Mouse (Mus musculus) ES-CJ7 (cell line): ENCODE measurements around the gene Gm42957.
"Not testable (repeated sequence)": the region's sequence is repeated elsewhere in the genome, so short reads cannot be mapped to it uniquely, and the experiment has no call there.

Experiments
- DNase-seq: peaks from one replicate; pipeline ENCODE4 v3.0.0; 2011; ENCODE audit warnings: low read depth, low spot score

The Gm42957 gene

DNA sequence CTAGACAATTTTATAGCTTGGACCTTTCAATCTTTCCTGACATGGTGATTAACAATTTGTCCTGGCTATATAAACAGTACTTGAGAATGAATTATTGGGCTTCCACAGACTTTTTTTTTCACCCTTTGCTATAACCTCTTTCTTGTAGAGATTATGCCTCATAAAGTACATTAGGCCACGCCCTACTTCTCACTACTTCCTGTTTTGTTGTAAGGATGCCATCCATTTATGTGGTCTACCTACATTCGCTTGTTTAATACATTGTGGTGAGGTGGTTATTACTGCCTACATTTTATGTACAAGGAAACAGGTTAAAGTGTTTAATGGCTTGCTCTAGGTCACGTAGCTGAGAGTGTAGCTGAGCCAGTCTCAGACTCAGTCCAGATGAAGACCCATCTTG lies 39.9 kb downstream of the Gm42957 start:
- DNase-seq = no peak

DNA sequence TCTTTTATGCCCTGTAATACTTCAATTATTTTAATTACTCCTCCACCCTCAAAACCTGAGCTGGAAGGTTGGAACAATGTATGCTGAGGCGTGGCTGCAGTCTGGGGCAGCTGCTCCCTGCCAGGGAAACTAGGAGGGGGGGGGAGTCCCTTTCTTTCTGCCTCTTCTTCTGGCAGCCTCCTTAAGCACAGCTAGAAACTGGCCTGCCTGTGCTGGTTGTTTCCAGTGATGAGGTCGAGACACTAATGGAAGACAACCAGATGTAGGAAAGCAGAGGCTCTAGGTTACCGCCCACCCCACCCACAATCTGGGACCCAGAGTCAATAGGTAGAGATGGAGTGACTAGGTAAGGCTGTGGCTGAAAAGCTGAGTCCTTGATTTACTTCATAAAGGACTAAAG lies 40.4 kb downstream of the Gm42957 start:
- DNase-seq = peak; percentile 99

DNA sequence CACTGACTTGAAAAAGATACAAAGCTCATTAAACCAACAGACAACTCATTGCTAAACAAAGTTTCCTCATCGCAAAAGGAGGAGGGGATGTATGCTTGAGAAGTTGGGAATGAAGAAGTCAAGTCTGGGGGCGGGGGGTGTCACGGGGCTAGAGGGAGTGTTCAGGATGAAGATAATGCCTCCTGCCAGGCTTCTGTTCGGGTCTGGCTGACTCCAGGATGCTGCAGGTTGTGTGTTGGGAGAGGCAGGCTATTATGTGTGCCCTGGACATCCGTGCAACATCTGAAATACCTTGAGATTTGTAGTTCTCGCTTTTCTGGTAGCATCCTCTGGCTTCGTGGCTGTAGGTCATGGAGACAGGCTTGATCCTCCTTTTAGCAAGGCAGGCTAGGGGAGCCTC lies 43.2 kb downstream of the Gm42957 start:
- no peak for DNase-seq

DNA sequence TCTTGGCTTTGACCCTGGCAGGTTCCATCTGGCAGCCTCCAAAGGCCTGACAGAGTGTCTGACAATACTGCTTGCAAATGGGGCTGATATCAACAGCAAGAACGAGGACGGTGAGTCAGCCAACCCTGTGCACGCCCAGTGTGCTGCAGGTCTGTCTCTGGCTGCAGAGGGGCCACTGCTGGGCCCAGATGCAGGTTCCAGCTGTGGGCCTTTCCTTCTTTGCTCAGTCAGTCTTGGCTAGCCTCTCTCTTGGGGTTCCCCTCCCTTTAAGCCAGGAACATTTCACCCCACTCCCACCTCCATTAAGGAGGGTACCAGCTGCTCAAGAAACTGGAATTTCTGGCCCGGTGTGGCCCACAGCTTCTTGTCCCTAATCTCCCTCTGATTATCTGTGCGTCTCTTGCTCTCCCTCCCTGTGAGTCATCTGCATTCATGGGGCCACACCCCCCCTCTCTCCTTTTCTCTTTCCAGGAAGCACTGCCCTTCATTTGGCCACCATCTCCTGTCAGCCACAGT lies 43.9 kb downstream of the Gm42957 start:
- peak; percentile 69 for DNase-seq

DNA sequence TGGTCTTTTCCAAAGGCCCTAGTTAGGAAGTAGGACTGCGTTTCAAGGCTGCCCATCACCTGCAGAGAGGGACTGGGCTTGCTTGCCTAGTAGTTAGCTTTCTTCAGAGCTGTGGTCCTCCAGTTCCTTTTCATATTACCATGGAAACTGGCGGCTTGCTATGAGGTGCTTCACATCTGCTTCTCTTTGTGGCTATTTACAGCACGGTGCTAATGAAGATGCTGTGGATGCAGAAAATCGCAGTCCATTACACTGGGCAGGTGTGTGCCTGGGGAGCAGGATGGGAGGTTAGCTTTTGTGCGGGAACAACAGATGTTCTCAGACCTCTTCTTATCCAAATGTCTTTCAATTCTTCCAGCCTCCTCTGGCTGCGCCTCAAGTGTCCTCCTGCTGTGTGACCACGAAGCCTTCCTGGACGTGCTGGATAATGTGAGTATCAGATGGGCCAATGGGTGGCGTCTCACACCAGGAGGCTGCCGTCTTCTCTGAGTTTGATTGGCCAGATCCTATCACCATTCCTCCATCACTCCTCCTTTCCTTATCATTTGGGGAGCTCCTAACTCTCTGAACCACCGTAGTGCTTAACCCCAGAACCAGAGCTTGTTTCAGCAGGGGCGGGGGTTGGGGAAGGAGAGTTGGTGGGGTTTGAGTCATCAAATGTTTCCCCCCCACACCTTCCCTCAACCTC lies 45.1 kb downstream of the Gm42957 start:
- DNase-seq = no peak

DNA sequence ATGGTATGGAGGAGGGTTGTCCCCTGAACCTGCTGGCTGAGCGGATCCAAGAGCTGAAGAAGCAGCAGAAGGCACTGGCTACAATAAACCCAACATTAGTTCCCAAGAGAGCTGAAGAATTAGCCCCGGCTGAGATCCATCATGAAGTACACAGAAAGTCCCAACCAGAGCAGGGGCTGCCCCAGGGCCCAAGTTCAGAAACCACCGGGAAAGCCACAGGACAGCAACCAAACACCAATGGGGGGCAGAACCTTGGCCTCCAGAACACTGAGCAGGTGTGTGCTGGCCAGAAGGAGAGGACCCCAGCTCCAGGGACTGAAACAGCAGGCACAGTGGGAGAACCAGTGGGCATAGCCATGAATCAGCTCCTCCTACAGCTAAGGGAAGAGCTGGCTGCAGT lies 48.2 kb downstream of the Gm42957 start:
- DNase-seq = no peak

DNA sequence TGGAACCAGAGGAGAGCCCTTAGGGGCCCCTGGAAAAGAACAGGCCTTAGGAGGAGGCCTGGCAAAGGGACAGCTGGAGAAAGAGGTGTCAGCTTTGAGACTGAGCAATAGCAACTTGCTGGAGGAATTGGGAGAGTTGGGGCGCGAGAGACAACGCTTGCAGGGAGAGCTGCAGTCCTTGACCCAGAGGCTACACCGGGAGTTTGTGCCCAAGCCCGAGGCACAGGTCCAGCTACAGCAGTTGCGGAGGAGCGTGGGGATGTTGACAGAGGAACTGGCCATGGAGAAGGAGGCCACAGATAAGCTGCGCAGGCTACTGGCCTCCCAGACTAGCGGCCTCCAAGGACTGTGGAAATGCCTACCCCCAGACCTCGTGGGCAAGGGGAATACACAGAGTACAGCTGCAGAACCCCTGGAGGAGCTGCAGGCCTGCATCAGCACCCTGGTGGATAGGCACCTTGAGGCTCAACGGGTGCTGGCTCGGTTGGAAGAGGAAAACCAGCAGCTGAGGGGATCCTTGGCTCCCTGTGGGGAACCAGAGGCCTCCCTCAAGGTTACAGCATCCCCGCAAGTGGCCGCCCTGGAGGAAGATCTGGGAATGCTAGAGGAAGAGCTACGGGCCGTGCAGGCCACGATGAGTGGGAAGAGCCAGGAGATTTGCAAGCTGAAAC lies 49.0 kb downstream of the Gm42957 start:
- DNase-seq = no peak

DNA sequence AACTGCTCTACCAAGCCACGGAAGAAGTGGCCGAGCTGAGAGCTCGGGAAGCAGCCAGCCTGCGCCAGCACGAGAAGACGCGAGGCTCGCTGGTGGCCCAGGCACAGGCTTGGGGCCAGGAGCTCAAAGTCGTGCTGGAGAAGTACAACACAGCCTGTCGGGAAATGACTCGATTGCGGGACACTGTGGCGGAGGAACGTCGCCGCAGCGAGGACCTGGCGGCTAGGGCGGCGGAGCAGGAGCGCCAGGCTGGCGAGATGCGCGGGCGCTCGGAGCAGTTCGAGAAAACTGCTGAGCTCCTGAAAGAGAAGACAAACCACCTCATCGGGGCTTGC lies 49.5 kb downstream of the Gm42957 start:
- no peak for DNase-seq

DNA sequence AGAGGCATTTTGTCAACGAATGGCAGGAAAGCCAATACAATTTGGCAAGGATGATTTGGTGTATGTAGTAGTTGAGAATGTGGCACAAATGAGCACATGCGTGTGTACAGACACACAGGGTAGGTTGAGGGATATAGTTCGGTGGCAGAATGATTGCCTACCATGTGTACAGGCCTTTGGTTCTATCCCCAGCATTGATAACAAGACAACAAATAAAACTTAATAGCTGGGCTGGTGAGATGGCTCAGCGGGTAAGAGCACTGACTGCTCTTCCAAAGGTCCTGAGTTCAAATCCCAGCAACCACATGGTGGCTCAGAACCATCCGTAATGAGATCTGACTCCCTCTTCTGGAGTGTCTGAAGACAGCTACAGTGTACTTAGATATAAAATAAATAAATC lies 50.8 kb downstream of the Gm42957 start:
- not testable (repeated sequence) for DNase-seq

DNA sequence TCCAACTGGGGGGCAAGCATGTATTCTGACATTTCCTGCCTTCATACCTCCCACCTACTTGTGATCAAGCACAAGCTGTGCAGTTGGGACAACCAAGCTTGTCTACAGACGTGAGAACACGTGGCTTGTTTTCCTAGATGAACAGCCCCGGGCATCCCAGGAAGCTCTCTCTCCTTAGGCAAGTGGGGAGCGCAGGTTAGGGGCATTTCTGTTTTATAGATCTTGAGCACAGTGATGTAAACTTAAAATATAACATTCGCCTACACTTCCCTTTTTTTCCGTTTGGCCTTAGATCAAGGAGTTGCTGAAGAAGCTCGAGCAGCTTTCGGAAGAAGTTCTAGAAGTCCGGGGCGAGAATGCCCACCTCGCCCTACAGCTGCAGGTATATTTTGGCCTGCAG lies 53.6 kb downstream of the Gm42957 start:
- no peak for DNase-seq

DNA sequence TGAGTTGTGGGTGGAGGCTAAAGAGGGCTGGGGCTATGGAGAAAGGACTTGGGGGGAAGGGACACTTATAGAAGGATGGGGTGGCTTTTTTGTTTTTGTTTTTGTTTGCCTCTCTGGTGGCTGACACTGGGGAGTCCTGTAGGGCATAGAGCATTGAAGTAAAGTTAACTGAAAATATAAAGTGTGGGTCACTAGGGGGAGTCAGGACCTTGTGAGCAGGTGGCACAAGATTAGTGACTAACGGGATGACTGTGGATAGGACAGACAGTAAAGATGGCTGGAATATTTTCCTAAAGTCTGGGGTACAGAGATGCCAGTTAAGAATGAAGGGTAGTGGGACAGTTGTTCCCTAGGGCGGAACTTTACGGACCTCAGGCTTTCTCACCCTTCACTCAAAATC lies 55.0 kb downstream of the Gm42957 start:
- DNase-seq = peak; percentile 46

DNA sequence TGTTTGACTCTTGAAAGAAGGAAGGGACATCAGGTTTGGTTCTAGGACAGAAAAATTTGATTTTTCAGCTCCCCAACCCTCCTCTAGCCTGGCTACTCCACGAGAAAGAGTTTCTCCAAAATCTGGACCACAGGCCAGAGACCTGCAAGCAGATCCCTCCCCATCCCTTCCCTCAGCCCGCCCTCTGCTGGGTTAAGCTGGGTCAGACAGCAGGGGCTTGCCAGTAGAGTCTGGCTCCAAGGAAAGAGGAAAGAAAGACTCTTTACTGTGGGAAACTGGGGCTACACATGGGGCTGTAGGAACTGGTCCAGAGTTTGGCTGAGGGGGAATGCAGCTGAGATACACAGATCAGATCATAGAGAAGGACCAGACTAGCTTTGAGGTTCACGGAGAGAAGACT lies 57.2 kb downstream of the Gm42957 start:
- peak; percentile 78 for DNase-seq

DNA sequence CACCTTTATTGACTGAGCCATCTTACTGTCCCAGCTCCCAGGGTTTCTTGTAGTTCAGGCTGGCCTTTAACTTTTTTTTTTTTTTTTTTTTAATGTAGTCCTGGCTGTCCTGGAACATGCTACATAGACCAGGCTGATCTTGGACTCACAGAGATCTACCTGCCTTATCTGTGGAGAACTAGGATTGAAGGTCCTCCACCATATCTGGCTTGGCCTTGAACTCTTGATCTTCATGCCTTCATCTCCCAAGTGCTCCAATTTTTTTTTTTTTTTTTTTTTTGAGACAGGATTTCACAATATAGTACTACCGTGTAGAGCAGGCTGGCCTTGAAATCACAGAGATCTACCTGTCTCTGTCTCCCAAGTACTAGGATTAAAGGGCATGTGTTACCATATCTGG lies 58.3 kb downstream of the Gm42957 start:
- DNase-seq = no peak

DNA sequence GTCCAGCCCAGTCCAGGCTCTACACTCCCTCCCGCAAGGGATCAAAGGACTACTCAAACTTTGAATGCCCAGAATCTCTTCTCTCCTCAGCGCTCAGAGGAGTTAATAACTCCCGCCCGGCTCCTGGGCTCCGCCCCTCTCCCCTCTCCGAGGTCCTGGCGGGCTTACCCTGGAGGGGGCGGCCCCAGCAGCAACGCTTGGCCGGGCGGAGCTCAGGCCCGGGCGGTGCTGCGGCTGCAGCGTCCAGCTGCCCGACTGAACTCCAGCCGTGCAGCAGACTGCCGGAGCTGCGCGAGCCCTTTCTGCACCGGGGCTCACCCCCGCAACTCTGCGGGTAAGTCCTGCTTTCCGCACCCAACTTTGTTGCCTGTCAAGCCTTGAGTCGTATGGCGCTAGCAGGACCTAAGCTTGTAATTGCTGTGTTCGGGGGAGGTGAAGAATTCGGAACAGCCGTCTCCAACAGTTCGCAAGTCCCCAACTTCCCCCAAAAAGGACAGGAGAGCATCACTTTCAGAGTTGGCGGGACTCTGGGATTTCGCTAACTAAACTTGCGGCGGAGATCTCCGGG lies 61.0 kb downstream of the Gm42957 start, which contains the start of gene Pias3:
TSS of gene Pias3 (plus strand) at position 187 of the 568 bp plus-strand sequence.
- peak; percentile 82 for DNase-seq

DNA sequence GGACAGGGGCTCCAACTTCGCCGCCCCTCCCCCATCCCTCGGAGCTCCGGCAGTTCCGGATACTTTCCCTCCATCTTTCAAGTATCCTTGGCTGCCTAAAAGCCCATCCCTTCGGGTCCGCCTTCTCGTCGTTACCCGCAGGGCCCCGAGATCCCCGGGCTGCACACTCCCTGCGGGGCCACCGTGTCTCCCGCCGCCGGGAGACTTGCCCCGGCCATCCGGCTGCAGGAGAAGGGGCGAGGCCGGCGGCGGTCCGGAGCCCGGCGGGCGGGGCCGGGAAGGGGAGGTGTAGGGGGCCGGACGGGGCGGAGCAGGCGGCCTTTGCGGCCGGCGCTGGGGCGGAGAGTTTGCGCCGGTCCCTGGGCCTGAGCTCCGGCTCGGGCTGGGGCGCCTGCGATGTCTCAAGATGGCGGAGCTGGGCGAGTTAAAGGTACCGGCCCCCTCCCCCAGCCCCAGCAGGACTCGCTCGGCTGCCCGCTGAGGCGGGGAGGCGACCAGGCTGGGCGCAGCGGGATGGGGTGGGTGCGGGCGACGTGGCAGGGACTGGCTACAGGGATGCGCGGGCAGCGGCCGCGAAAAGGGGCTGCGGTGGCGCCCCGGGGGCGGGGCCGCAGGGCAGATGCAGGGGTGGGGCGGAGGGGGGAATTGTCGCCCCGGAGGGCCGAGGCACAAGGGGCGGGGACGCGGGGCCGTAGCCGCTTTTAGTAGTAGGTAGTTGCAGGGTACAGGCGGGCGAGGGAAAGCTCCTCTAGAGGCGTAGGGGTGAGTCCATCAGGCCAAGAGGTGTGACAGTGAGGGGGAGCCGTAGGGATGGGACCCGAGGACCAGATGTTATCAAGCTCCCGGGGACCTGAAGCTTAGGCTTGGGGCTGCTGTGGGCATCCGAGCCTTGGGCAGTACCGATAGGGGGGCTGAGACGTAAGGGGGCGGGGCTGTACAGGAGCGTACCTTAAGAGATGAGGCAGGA lies 61.8 kb downstream of the Gm42957 start:
- peak; percentile 88 for DNase-seq

DNA sequence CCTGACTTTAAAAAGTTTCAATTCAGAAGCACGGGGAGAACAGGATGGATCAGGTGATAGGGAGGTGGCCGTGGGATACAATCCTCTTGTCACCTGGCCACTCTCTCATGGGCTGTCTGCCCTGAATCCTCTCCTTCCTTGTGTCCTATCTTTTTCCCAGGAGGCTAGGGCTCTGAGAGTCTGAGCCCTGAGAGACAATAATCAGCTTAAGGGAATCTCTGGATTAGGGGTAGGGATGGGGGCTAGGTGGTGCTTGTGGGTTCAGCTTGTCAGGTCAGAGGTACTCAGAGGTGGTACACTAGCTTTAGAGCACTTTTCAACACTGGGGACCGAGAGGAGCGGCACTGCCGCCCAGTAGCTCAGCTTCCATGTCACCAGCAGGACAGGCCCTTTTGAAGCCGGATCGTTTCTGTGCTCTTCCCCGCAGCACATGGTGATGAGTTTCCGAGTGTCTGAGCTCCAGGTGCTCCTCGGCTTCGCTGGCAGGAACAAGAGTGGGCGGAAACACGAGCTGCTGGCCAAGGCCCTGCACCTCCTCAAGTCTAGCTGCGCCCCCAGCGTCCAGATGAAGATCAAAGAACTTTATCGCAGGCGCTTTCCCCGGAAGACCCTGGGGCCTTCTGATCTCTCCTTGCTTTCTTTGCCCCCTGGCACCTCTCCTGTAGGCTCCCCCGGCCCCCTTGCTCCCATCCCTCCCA lies 63.9 kb downstream of the Gm42957 start:
- no peak for DNase-seq

DNA sequence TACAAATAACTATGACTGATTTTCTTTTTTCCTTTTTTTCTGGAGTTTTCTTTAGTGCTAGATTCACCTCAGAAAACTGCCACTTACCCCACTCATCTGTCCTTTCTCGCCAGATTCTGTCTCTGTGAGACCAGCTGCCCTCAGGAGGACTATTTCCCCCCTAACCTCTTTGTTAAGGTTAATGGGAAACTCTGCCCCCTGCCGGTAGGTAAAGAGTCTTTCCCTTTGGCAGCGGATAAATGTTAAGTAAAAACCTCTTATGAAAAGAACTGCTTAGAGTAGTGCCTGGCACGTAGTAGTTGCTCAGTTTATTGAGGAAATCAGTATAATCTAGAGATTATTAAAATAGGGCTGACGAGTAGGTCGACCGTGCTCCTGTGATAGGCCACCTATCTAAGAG lies 65.1 kb downstream of the Gm42957 start:
- peak; percentile 58 for DNase-seq

DNA sequence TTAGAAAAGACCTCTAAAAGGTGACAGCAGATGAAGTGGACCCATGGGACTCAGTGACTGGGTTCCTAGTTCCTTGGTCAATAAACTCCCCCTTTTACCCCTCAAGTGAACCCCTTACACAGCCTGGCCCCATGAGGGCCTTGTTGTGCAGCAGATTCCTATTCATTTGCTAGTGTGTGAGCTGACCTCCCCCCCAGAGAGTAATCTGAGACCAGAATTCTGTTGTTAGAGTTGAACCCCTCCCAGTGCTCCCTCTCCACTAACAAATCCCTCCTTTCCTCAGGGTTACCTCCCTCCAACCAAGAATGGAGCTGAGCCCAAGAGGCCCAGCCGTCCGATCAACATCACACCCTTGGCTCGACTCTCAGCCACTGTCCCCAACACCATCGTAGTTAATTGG lies 65.7 kb downstream of the Gm42957 start:
- no peak for DNase-seq
